Mouse (Mus musculus) cerebellum, adult 11 months (tissue): ENCODE data around the gene Clmn.

Source experiments
- DNase-seq: peaks from one replicate; pipeline ENCODE4 v3.0.0; 2022

Clmn gene

GRCm38 (mm10) chr12:104876053-104876452 is 11.2 kb upstream of the Clmn start:
- no peak for DNase-seq

DNA sequence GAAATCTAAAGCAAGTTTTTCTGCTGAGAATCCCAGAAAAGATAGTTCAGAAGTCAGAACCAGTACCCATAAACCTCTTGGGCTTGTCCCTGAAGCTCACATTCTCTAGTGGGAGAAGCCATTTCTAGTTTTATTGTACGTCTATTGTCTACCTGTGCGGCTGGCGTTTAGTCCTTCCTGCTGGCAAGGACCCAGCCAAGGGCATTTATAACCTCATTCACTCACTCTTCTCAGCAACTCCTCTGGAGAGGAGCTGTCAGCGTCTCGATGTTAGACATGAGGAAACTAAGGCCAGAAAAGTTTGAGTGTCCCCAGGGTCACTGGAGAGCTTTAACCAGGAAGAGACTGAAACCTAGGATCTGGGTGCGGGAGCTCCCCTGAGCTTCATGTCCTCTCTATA is 7.1 kb upstream of the Clmn start:
- DNase-seq, result no peak

DNA sequence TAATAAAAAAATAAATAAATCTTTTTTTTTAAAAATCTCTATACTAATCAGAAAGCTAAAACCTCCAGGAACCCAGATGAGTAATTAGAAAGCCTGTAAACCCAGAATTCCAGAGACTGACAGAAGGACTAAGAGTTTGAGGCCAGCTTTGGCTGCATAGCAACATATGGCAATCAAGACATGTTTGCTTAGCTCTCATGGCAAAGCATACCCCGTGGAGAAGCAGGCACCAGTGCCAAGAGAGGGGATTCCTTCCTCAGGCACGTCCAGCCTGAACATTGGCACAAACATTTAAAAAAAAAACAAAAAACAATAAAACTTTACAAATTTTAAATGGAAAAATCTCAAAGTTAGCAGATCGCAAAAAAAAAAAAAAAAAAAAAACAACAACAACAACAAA is 4.9 kb upstream of the Clmn start:
- DNase-seq, result no peak

- DNase-seq, result no peak
Measured at GRCm38 (mm10) chr12:104868430-104868829, 3.6 kb upstream of the Clmn start.

GRCm38 (mm10) chr12:104867851-104868250 is 3.0 kb upstream of the Clmn start:
- no peak for DNase-seq

GRCm38 (mm10) chr12:104865166-104865535 is 275 bp upstream of the Clmn start:
- DNase-seq, result no peak

DNA sequence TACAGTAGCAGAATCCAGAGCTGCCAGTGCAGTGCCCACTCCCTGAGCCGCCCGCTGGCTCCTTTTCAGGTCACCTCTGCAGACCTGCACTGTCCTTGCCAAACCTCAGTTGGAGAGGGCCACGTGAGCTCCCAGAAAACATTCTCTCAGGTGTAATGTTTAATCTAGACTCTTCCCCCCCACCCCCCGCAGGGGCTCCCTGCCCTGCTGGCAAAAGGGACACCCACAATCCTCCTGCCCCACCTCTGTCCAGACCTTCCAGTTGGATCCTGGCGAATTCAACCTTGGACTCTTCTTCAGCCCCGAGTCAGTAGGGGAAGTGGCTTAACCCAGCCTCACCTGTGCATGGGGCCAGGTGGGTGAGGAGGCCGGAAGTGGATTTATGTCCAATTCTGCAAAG is 1.2 kb downstream of the Clmn start:
- DNase-seq, result no peak

GRCm38 (mm10) chr12:104859140-104859539 is 5.7 kb downstream of the Clmn start:
- no peak for DNase-seq

DNA sequence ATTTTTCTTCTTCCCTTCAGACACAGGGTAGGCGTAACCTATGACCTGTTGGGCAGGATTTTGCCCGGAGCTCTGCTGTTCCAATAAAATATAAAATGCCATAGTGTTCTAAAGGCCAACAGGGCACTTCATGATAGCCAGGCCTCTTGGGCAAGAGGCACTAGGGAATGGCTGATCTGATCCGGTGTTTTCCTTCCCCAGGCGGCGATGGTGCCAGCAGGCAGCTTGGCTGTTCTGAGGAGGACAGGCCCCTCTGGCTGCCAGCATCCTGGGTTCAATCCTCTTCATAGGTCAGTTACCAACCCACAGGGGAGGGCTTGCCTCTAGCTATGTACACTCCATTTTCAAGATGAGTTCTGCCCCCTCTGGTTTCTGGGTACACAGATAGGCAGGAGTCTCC is 6.1 kb downstream of the Clmn start:
- DNase-seq, result no peak

GRCm38 (mm10) chr12:104857614-104858013 is 7.3 kb downstream of the Clmn start:
- no peak for DNase-seq

DNA sequence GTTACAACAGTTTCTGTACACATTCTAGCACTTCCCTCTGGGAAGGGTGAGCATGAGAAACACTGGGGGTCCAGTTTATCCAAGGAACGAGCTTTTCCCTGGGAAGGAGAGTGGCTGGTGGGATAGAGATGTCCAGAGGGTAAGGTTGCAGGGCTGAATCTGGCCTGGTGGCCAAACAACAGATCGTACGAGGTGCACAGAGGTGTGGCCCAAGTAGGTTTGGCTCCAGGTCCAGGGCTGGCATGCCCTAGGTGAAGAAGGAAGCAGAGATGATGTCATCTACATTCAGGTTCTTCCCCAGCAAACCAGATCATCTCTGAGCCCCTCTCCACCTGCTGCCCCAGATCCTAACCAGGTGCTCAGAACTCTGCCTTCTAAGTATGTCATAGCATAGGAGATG is 8.3 kb downstream of the Clmn start:
- DNase-seq, result no peak

DNA sequence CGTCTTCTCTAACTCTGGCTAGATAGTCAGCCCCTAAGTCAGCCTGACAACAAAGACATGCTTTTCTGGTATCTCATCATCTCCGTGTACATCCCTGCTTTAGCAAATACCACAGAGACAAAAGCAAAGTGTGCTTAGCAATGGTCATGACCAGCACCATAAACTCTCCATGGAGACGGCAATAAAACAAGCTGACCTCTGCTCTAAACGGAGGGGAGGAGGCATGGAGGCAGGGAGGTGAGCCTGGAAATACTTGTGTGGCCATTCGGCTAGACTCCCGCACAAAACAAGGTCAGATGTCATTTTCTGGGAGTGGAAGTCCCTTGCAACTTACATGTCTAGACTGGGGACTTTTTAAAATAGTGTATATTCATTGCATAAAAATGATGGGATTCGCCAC is 9.3 kb downstream of the Clmn start:
- no peak for DNase-seq

- DNase-seq, result no peak
Measured at GRCm38 (mm10) chr12:104854826-104855225, 10.1 kb downstream of the Clmn start.

DNA sequence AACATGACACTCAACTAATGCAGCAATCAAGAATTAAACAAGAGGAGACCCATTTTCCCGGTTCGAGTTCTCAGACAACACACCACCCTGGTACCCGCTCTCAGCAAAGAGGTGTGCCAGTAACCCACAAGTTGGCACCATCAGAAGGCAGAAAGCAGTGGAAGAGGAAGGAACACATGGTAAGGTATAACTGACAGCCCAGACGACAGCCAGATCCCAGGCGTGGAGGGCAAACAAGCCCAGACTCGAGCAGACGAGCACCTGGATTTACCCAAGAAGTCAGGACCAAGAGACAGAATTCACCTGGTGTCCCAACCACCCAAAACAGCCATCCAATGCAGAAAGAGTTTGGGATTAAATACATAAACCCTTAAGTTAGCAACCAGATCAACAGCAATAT is 11.5 kb downstream of the Clmn start:
- DNase-seq, result no peak

- DNase-seq, result no peak
Measured at GRCm38 (mm10) chr12:104851711-104852508, 13.0 kb downstream of the Clmn start.

DNA sequence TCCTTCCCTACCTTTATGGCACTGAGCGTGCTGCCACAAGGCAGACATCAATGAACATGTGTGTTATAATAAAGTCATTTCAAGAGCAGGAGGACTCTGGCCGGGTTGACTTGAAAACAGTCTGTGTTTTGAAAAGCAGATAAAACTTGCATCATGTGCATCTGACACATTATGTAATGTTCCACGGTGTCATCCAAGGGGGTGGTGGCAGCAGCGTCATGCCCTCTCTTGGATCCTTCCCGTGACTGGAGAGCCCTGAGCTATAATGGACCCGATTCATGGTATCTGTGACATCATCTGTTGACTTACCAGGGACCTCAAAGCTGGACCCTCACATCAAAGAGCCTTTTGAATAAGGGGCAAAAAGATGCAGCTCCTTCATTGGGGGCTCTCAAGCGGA is 14.8 kb downstream of the Clmn start:
- DNase-seq, result no peak

DNA sequence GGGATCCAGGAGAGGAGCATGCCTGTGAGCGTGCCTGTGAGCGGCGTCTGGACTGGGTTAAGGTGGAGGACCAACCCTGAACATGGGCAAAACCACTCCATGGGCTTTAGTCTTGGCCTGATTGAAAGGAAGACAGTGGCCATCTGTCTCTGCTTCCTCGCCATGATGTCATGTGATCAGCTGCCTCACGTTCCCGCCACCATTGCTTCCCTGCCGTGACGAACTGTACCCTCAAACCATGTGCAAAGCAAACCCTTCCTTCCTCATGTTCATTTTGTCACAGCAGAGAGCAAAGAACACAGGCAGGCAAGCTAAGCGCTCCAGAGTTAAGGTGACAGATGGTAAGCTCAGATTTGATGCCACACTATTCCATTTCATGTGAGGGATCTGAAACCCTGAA is 16.2 kb downstream of the Clmn start:
- no peak for DNase-seq

DNA sequence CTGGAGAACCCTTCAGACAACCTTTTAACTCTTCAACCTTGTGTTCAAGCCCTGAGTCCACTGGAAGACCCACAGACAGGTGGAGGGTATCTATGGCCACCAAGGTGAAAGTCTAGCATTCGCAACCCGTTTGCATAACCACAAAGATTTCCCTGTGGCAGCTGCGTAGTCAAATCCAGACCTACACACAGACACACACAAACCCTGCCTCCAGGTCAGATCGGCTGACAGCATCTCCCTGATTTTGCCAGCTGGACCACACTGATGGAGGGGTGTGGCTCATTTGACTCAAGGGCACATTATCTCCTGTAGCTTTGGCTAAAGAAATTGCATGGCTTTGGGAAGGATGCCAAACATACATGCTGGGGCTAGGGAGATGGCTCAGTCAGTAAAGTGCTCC is 17.6 kb downstream of the Clmn start:
- no peak for DNase-seq

GRCm38 (mm10) chr12:104845707-104846106 is 19.2 kb downstream of the Clmn start:
- no peak for DNase-seq

DNA sequence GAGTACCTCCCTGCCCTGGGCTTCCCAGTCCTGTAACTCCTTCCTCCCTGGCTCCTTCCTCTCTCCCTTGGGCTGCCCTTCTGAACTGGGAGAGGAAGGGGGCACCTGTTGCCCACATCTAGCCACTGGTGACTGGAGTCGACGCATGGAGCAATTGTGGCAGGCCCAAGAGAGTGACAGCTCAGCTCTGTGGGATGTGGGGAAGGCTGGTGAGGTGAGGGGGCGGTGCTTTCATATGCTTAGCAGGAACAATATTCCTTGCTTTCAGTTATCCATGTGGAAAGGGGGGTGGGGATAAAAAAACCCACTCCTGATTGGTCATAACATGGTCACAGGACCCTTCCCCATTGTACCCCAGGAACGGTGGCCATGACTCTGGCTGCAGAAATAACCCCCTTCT is 19.9 kb downstream of the Clmn start:
- DNase-seq, result no peak

DNA sequence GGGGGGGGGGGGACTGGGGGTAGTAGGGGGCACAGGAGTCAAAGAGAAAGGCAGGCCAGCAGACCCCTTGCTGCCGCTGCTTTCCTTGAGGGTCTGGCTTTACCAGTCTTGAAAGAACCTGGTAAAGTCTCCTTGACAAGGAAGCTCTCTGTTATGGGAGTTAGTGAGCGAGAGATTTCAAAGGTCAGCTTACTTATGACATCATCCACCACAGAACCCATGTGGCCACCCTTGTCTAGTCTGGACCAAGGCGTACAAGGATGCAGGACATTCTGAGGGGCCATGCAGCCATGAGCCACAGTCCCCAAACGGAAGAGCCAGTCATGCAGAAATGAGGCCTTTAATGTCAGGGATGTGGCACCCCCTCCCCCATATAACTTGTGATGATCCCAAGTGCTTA is 20.6 kb downstream of the Clmn start:
- DNase-seq, result no peak

GRCm38 (mm10) chr12:104841256-104841655 is 23.6 kb downstream of the Clmn start:
- no peak for DNase-seq

DNA sequence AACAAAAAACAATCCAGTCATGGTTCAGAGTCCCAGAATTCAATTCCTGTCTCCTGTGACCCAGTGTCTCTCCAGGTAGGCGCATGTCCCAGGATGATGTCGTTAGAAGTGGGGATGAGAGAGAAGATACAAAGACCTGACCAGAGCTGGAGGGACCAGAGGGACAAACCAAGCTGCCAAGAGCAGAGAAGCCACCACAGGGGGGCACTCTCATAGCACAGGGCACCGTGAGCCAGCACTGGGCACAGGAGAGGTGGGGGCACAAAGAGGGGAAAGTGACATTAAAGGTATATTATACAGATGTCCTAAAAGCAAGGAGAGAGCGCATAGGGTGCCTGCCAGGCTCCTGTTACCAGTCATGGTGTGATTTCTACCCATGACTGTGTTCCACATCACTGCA is 25.9 kb downstream of the Clmn start:
- no peak for DNase-seq

GRCm38 (mm10) chr12:104838462-104838861 is 26.4 kb downstream of the Clmn start:
- DNase-seq, result no peak

DNA sequence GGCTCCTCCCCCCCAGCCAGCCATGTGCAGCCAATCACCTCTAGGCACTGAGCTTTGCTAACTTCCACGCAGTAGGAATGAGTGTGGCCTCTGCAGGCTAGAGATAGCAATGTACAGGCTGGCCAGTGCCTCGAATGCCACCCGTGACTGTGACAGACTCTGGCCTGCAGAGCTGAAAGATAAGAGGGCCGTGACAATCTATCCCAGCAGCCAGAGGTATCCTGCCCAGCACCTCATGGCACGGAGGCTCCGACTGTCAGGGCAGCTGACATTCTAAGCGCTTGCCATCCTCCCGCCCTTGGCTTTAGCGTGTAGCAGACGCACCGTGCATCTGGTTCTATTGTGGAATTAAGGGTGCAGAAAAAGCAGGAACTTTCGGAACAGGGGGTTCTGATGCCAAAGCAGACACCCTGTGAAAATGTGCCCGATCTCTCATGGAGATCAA is 26.9 kb downstream of the Clmn start:
- no peak for DNase-seq
